20 mouse cellular contexts compared by ENCODE assay signal in genomic region chr14:120849159-120849558, GRCm38 (mm10).
DNase-seq lines count a peak whose midpoint lies in the region; ATAC-seq and TF ChIP-seq lines count a peak whose summit lies in the region.
"Had no signal": no experiment of that assay in that cellular context is flagged by ENCODE, and none has a peak within 500 bp of the region (broad histone marks: within the 10 kb centered on the region; RNA-seq: fewer than 3 reads in every experiment).

No protein-coding gene starts in this region.

- H3K36me3 ChIP-seq in hindbrain, postnatal 0 days (ENCODE audit: insufficient read depth, low read length): no peaks in the 10 kb centered on the region
- no peaks in the 10 kb centered on the region for H3K36me3 ChIP-seq in hindbrain, embryonic 16.5 days (ENCODE audit: control insufficient read depth, insufficient read depth, low read length)
- no peaks in the 10 kb centered on the region for H3K36me3 ChIP-seq in midbrain, embryonic 11.5 days (ENCODE audit: control insufficient read depth, insufficient read depth, low read length)
- no peaks in the 10 kb centered on the region for H3K36me3 ChIP-seq in midbrain, embryonic 14.5 days (ENCODE audit: control insufficient read depth, insufficient read depth, low read length)
- H3K36me3 ChIP-seq: forebrain, embryonic 12.5 days; neural tube, embryonic 12.5 days; stomach, embryonic 15.5 days had no signal

- TF ChIP-seq POLR2A in cortical plate, adult 2 months (IDR thresholded peaks at IDR 0.05; ENCODE audit: extremely low read depth, insufficient read depth, low read length): peak; percentile 44; the same call in 1 of the 2 replicates

- no peak overlapping the region for H3K9ac ChIP-seq in hindbrain, postnatal 0 days (replicated peaks; ENCODE audit: low read length)
- no peak overlapping the region for H3K9ac ChIP-seq in hindbrain, embryonic 16.5 days (ENCODE audit: low read depth, low read length)
- H3K9ac ChIP-seq in midbrain, embryonic 11.5 days (ENCODE audit: low read length): no peak overlapping the region
- no peak overlapping the region for H3K9ac ChIP-seq in midbrain, embryonic 14.5 days (replicated peaks; ENCODE audit: low read length)
- H3K9ac ChIP-seq: forebrain, embryonic 12.5 days; lung, embryonic 14.5 days; neural tube, embryonic 12.5 days; stomach, embryonic 15.5 days had no signal

- no peaks in the 10 kb centered on the region for H3K4me1 ChIP-seq in hindbrain, postnatal 0 days (ENCODE audit: insufficient read depth, low read length)
- H3K4me1 ChIP-seq in hindbrain, embryonic 16.5 days (ENCODE audit: control insufficient read depth, insufficient read depth, low read depth, low read length): no peaks in the 10 kb centered on the region; the same call in 1 of the 2 replicates
- H3K4me1 ChIP-seq in midbrain, embryonic 11.5 days (ENCODE audit: control insufficient read depth, insufficient read depth, low read length): peaks cover 8% of the 10 kb centered on the region
- no peaks in the 10 kb centered on the region for H3K4me1 ChIP-seq in midbrain, embryonic 14.5 days (ENCODE audit: control insufficient read depth, insufficient read depth, low read length)
- H3K4me1 ChIP-seq in cortical plate, adult 2 months (ENCODE audit: control insufficient read depth, insufficient read depth, low read length): peaks cover 9% of the 10 kb centered on the region
- H3K4me1 ChIP-seq: neural tube, embryonic 12.5 days had no signal

- no peak for TF ChIP-seq CTCF in hindbrain, postnatal 0 days (IDR thresholded peaks at IDR 0.05; ENCODE audit: low read depth)
- no peak for TF ChIP-seq CTCF in cortical plate, adult 2 months (IDR thresholded peaks at IDR 0.05; ENCODE audit: extremely low read depth, insufficient read depth, low read length)

- 0 out of 2 replicates have a peak, but pooled peaks have one; percentile 10 for ATAC-seq in hindbrain, postnatal 0 days
- no peak for ATAC-seq in hindbrain, embryonic 16.5 days
- peak; percentile 25; the same call in 1 of the 2 replicates for ATAC-seq in midbrain, embryonic 11.5 days (ENCODE audit: low FRiP score)
- no peak for ATAC-seq in midbrain, embryonic 14.5 days (ENCODE audit: low FRiP score, low TSS enrichment)

- WGBS in hindbrain, postnatal 0 days: 72% methylated on average over 10 of the region's 10 CpGs
- 72% methylated on average over 10 of the region's 10 CpGs for WGBS in hindbrain, embryonic 16.5 days
- 72% methylated on average over 10 of the region's 10 CpGs for WGBS in midbrain, embryonic 11.5 days
- 59% methylated on average over 10 of the region's 10 CpGs for WGBS in midbrain, embryonic 14.5 days

- no peak overlapping the region for H3K27ac ChIP-seq in hindbrain, postnatal 0 days
- no peak overlapping the region for H3K27ac ChIP-seq in hindbrain, embryonic 16.5 days (ENCODE audit: low read depth, low read length)
- no peak overlapping the region for H3K27ac ChIP-seq in midbrain, embryonic 11.5 days (ENCODE audit: low read depth, low read length)
- no peak overlapping the region for H3K27ac ChIP-seq in midbrain, embryonic 14.5 days (replicated peaks; ENCODE audit: low read depth, low read length)
- no peak overlapping the region for H3K27ac ChIP-seq in cortical plate, adult 2 months (ENCODE audit: insufficient read depth, low read length)
- H3K27ac ChIP-seq: forebrain, embryonic 12.5 days; neural tube, embryonic 12.5 days; stomach, embryonic 15.5 days had no signal

- H3K4me2 ChIP-seq in hindbrain, postnatal 0 days (ENCODE audit: low read depth, low read length): no peak overlapping the region
- H3K4me2 ChIP-seq in hindbrain, embryonic 16.5 days (ENCODE audit: low read length): no peak overlapping the region
- no peak overlapping the region for H3K4me2 ChIP-seq in midbrain, embryonic 11.5 days
- H3K4me2 ChIP-seq in midbrain, embryonic 14.5 days (ENCODE audit: low read length): no peak overlapping the region
- H3K4me2 ChIP-seq: forebrain, embryonic 12.5 days; heart, embryonic 11.5 days; liver, embryonic 11.5 days; lung, embryonic 14.5 days; neural tube, embryonic 12.5 days; stomach, embryonic 15.5 days had no signal

- H3K27me3 ChIP-seq in hindbrain, postnatal 0 days (ENCODE audit: insufficient read depth, low read length): no peaks in the 10 kb centered on the region
- no peaks in the 10 kb centered on the region for H3K27me3 ChIP-seq in hindbrain, embryonic 16.5 days (replicated peaks; ENCODE audit: control insufficient read depth, insufficient read depth, low read length)
- no peaks in the 10 kb centered on the region for H3K27me3 ChIP-seq in midbrain, embryonic 11.5 days (ENCODE audit: control insufficient read depth, insufficient read depth, low read length)
- no peaks in the 10 kb centered on the region for H3K27me3 ChIP-seq in midbrain, embryonic 14.5 days (ENCODE audit: control insufficient read depth, insufficient read depth, low read length)
- H3K27me3 ChIP-seq: forebrain, embryonic 12.5 days; neural tube, embryonic 12.5 days; stomach, embryonic 15.5 days had no signal

- H3K9me3 ChIP-seq in hindbrain, postnatal 0 days (ENCODE audit: low read length): no peaks in the 10 kb centered on the region
- H3K9me3 ChIP-seq in hindbrain, embryonic 16.5 days (ENCODE audit: control insufficient read depth, low read length): no peaks in the 10 kb centered on the region
- H3K9me3 ChIP-seq in midbrain, embryonic 11.5 days (ENCODE audit: control insufficient read depth, low read length): no peaks in the 10 kb centered on the region
- H3K9me3 ChIP-seq in midbrain, embryonic 14.5 days (ENCODE audit: control insufficient read depth, low read length): no peaks in the 10 kb centered on the region
- H3K9me3 ChIP-seq: forebrain, embryonic 12.5 days; neural tube, embryonic 12.5 days; stomach, embryonic 15.5 days had no signal

- H3K4me3 ChIP-seq in hindbrain, postnatal 0 days (ENCODE audit: low read length): no peak overlapping the region
- H3K4me3 ChIP-seq in hindbrain, embryonic 16.5 days (ENCODE audit: low read length): no peak overlapping the region
- H3K4me3 ChIP-seq in midbrain, embryonic 11.5 days (ENCODE audit: low read depth, low read length): no peak overlapping the region
- H3K4me3 ChIP-seq in midbrain, embryonic 14.5 days (replicated peaks; ENCODE audit: low read depth, low read length): no peak overlapping the region
- no peak overlapping the region for H3K4me3 ChIP-seq in cortical plate, adult 2 months (ENCODE audit: insufficient read depth, low read length)
- H3K4me3 ChIP-seq: forebrain, embryonic 12.5 days; neural tube, embryonic 12.5 days; stomach, embryonic 15.5 days had no signal

- DNase-seq in hindbrain, postnatal 0 days (ENCODE audit: low spot score): no peak
- DNase-seq in midbrain, embryonic 11.5 days (ENCODE audit: low spot score, missing footprints): no peak
- DNase-seq in midbrain, embryonic 14.5 days: no peak
- no peak for DNase-seq in thymus, postnatal 25 days
- DNase-seq in embryo, embryonic 9.5 days (ENCODE audit: extremely low spot score): no peak
- DNase-seq: adrenal gland, postnatal 14 days; cerebellum, adult 9-10 months; gastrocnemius, postnatal 36 days; heart, postnatal 36 days; layer of hippocampus, adult 9-11 months; lung, embryonic 14.5 days; lung, postnatal 4 days; thymus, adult 2 months had no signal

Comparison
In these comparisons a context has a peak if more than half of its experiments do, and no peak if none do; other contexts are left out.
1. ATAC-seq: peak in hindbrain, postnatal 0 days (single experiment) and midbrain, embryonic 11.5 days (single experiment); none in hindbrain, embryonic 16.5 days (single experiment) and midbrain, embryonic 14.5 days (single experiment).